In genomic region chr9:44078955-44079756, GRCm38 (mm10) we compare ENCODE assay signal across 7 mouse cellular contexts. TPM values are rescaled to one million over a fixed set of nuclear protein-coding genes. Genes with fewer than 3 reads are reported as not detected.
DNase-seq lines count a peak whose midpoint lies in the region; ATAC-seq lines count a peak whose summit lies in the region.

No protein-coding gene starts in this region.

- whole genome bisulfite sequencing in intestine, embryonic 16.5 days = 36% methylated on average over 16 of the region's 16 CpGs
- 29% methylated on average over 15 of the region's 16 CpGs for WGBS in limb, embryonic 15.5 days

- no peaks in the 10 kb centered on the region for H3K9me3 ChIP-seq in intestine, embryonic 16.5 days (ENCODE audit: control insufficient read depth, low read length)
- no peaks in the 10 kb centered on the region for H3K9me3 ChIP-seq in limb, embryonic 15.5 days

- no peaks in the 10 kb centered on the region for H3K27me3 ChIP-seq in intestine, embryonic 16.5 days (replicated peaks; ENCODE audit: control insufficient read depth, insufficient read depth, low read length)
- no peaks in the 10 kb centered on the region for H3K27me3 ChIP-seq in limb, embryonic 15.5 days

- peak; percentile 61 for ATAC-seq in intestine, embryonic 16.5 days
- peak; percentile 76 for ATAC-seq in limb, embryonic 15.5 days (ENCODE audit: insufficient number of reproducible peaks, low FRiP score, low TSS enrichment, low read depth)

- no peaks in the 10 kb centered on the region for H3K36me3 ChIP-seq in intestine, embryonic 16.5 days (ENCODE audit: control insufficient read depth, insufficient read depth, low read length)
- no peaks in the 10 kb centered on the region for H3K36me3 ChIP-seq in limb, embryonic 15.5 days

- DNase-seq in adipocyte (ENCODE audit: low spot score) = peak; percentile 93
- DNase-seq in cerebellum, adult 11 months = peak; percentile 95
- DNase-seq in gastrocnemius, postnatal 36 days = peak; percentile 81 to 88
- peak; percentile 88 for DNase-seq in ovary, adult 18-20 months (ENCODE audit: low spot score)
- DNase-seq in spleen, adult 18-20 months = no peak

- intact Hi-C loops in gastrocnemius, postnatal 36 days (cut with DNase I) = no loop called here

- peak overlapping the region; percentile 13; the same call in 1 of the 2 replicates for H3K27ac ChIP-seq in intestine, embryonic 16.5 days (ENCODE audit: low read length)
- H3K27ac ChIP-seq in limb, embryonic 15.5 days = no peak overlapping the region; the same call in 1 of the 2 replicates

- peak overlapping the region; percentile 20; the same call in 1 of the 2 replicates for H3K9ac ChIP-seq in intestine, embryonic 16.5 days (ENCODE audit: low read depth, low read length)
- no peak overlapping the region for H3K9ac ChIP-seq in limb, embryonic 15.5 days

- H3K4me1 ChIP-seq in intestine, embryonic 16.5 days (ENCODE audit: control insufficient read depth, insufficient read depth, low read length) = peaks cover 32% of the 10 kb centered on the region
- peaks cover 47% of the 10 kb centered on the region for H3K4me1 ChIP-seq in limb, embryonic 15.5 days

- no peak overlapping the region; the same call in 1 of the 2 replicates for H3K4me2 ChIP-seq in intestine, embryonic 16.5 days (ENCODE audit: low read depth, low read length)
- H3K4me2 ChIP-seq in limb, embryonic 15.5 days = no peak overlapping the region

- H3K4me3 ChIP-seq in intestine, embryonic 16.5 days (ENCODE audit: low read length) = no peak overlapping the region
- H3K4me3 ChIP-seq in limb, embryonic 15.5 days = no peak overlapping the region

RNA-seq across cellular contexts. Expression of gene Usp2, which starts 12.3 kb away (rescaled TPM):
- total RNA-seq in gastrocnemius, postnatal 36 days (2021) = 100 to 1,000 TPM; 236 to 254 TPM
- 13.2 and 15.6 TPM in 2 replicates for polyA plus RNA-seq in intestine, embryonic 16.5 days (2015; fragmentation: Nextera tagmentation; extraction: Ambion mirVana)
- 22.5 and 41.2 TPM in 2 replicates for polyA plus RNA-seq in limb, embryonic 15.5 days (2015; fragmentation: Nextera tagmentation; extraction: Ambion mirVana)

RNA-seq across cellular contexts. Expression of gene Mfrp, which starts 22.4 kb away (rescaled TPM):
- total RNA-seq in gastrocnemius, postnatal 36 days (2021) = not detected
- 0.18 and 0.24 TPM in 2 replicates for polyA plus RNA-seq in intestine, embryonic 16.5 days (2015; fragmentation: Nextera tagmentation; extraction: Ambion mirVana)
- polyA plus RNA-seq in limb, embryonic 15.5 days (2015; fragmentation: Nextera tagmentation; extraction: Ambion mirVana) = 0.10 and 0.20 TPM in 2 replicates

RNA-seq across cellular contexts. Expression of gene C1qtnf5, which starts 27.9 kb away (rescaled TPM):
- 1 to 10 TPM; 6.7 to 9.6 TPM for total RNA-seq in gastrocnemius, postnatal 36 days (2021)
- 2.7 and 3.0 TPM in 2 replicates for polyA plus RNA-seq in intestine, embryonic 16.5 days (2015; fragmentation: Nextera tagmentation; extraction: Ambion mirVana)
- polyA plus RNA-seq in limb, embryonic 15.5 days (2015; fragmentation: Nextera tagmentation; extraction: Ambion mirVana) = 8.5 and 9.4 TPM in 2 replicates

RNA-seq across cellular contexts. Expression of gene Gm49380, which starts 34.1 kb away (rescaled TPM):
- 1 to 10 TPM in 1 of 2 experiments, under 1 TPM in 1; 0.57 to 1.3 TPM for total RNA-seq in gastrocnemius, postnatal 36 days (2021)
- polyA plus RNA-seq in intestine, embryonic 16.5 days (2015; fragmentation: Nextera tagmentation; extraction: Ambion mirVana) = 0.05 and 0.12 TPM in 2 replicates
- 0.27 and 0.28 TPM in 2 replicates for polyA plus RNA-seq in limb, embryonic 15.5 days (2015; fragmentation: Nextera tagmentation; extraction: Ambion mirVana)

RNA-seq across cellular contexts. Expression of gene Rnf26, which starts 34.2 kb away (rescaled TPM):
- 1 to 10 TPM; 2.1 to 3.6 TPM for total RNA-seq in gastrocnemius, postnatal 36 days (2021)
- polyA plus RNA-seq in intestine, embryonic 16.5 days (2015; fragmentation: Nextera tagmentation; extraction: Ambion mirVana) = 45.4 and 48.1 TPM in 2 replicates
- 61.9 and 70.5 TPM in 2 replicates for polyA plus RNA-seq in limb, embryonic 15.5 days (2015; fragmentation: Nextera tagmentation; extraction: Ambion mirVana)

Comparison
In these comparisons a context has a peak if more than half of its experiments do, and no peak if none do; other contexts are left out.
1. DNase-seq: peak in adipocyte (single experiment), cerebellum, adult 11 months (single experiment), gastrocnemius, postnatal 36 days (2 of 2) and ovary, adult 18-20 months (single experiment); none in spleen, adult 18-20 months (0 of 2).